In genomic region chr6:54507808-54508207, GRCm38 (mm10) we compare ENCODE assay signal across 11 mouse cellular contexts. TPM values are rescaled to one million over a fixed set of nuclear protein-coding genes. Genes with fewer than 3 reads are reported as not detected.
A peak's percentile ranks its signal among the peaks of the same experiment; 100 is the strongest.
DNase-seq lines count a peak whose midpoint lies in the region; ATAC-seq lines count a peak whose summit lies in the region.
"Had no signal": no experiment of that assay in that cellular context is flagged by ENCODE, and none has a peak within 500 bp of the region (broad histone marks: within the 10 kb centered on the region; RNA-seq: fewer than 3 reads in every experiment).

No protein-coding gene starts in this region.

- H3K36me3 ChIP-seq in kidney, embryonic 16.5 days (ENCODE audit: insufficient read depth, low read length), result no peaks in the 10 kb centered on the region
- peaks cover 68% of the 10 kb centered on the region for H3K36me3 ChIP-seq in forebrain, embryonic 13.5 days (ENCODE audit: poor library complexity, severe bottlenecking)
- 0 out of 2 replicates have a peak, but pooled peaks cover 4% of the 10 kb centered on the region for H3K36me3 ChIP-seq in hindbrain, embryonic 16.5 days (ENCODE audit: control insufficient read depth, insufficient read depth, low read length)
- H3K36me3 ChIP-seq in neural tube, embryonic 13.5 days, result peaks cover 14% of the 10 kb centered on the region; the same call in 1 of the 2 replicates

- WGBS in kidney, embryonic 16.5 days, result 39% methylated on average over 5 of the region's 5 CpGs
- 40% methylated on average over 5 of the region's 5 CpGs for WGBS in forebrain, embryonic 13.5 days
- 58% methylated on average over 5 of the region's 5 CpGs for WGBS in hindbrain, embryonic 16.5 days
- WGBS in neural tube, embryonic 13.5 days, result 66% methylated on average over 5 of the region's 5 CpGs

- no peaks in the 10 kb centered on the region for H3K9me3 ChIP-seq in kidney, embryonic 16.5 days (ENCODE audit: low read length)
- H3K9me3 ChIP-seq in forebrain, embryonic 13.5 days (replicated peaks), result no peaks in the 10 kb centered on the region
- H3K9me3 ChIP-seq in hindbrain, embryonic 16.5 days (ENCODE audit: control insufficient read depth, low read length), result no peaks in the 10 kb centered on the region
- no peaks in the 10 kb centered on the region for H3K9me3 ChIP-seq in neural tube, embryonic 13.5 days

- no peak overlapping the region for H3K4me2 ChIP-seq in kidney, embryonic 16.5 days (replicated peaks; ENCODE audit: low read depth, low read length)
- no peak overlapping the region for H3K4me2 ChIP-seq in forebrain, embryonic 13.5 days
- H3K4me2 ChIP-seq in hindbrain, embryonic 16.5 days (ENCODE audit: low read length), result no peak overlapping the region
- no peak overlapping the region for H3K4me2 ChIP-seq in neural tube, embryonic 13.5 days

- H3K27me3 ChIP-seq in kidney, embryonic 16.5 days (ENCODE audit: insufficient read depth, low read length), result no peaks in the 10 kb centered on the region
- no peaks in the 10 kb centered on the region for H3K27me3 ChIP-seq in forebrain, embryonic 13.5 days
- no peaks in the 10 kb centered on the region for H3K27me3 ChIP-seq in hindbrain, embryonic 16.5 days (replicated peaks; ENCODE audit: control insufficient read depth, insufficient read depth, low read length)
- no peaks in the 10 kb centered on the region for H3K27me3 ChIP-seq in neural tube, embryonic 13.5 days

- H3K27ac ChIP-seq in kidney, embryonic 16.5 days (ENCODE audit: low read length), result 0 out of 2 replicates have a peak overlapping the region, but pooled peaks have one; percentile 25
- H3K27ac ChIP-seq in forebrain, embryonic 13.5 days, result peak overlapping the region; percentile 76
- peak overlapping the region; percentile 66 for H3K27ac ChIP-seq in hindbrain, embryonic 16.5 days (ENCODE audit: low read depth, low read length)
- H3K27ac ChIP-seq in neural tube, embryonic 13.5 days (replicated peaks), result peak overlapping the region; percentile 85
- H3K27ac ChIP-seq: kidney, postnatal 0 days had no signal

- peak; percentile 25; the same call in 1 of the 2 replicates for ATAC-seq in kidney, embryonic 16.5 days (ENCODE audit: low FRiP score, low TSS enrichment)
- ATAC-seq in forebrain, embryonic 13.5 days, result peak; percentile 19
- peak; percentile 12 for ATAC-seq in hindbrain, embryonic 16.5 days
- ATAC-seq in neural tube, embryonic 13.5 days (ENCODE audit: low read depth), result no peak
- ATAC-seq in megakaryocyte, adult 5-6 weeks (ENCODE audit: poor library complexity, severe bottlenecking), result no peak

- peaks cover 13% of the 10 kb centered on the region for H3K4me1 ChIP-seq in kidney, embryonic 16.5 days (ENCODE audit: insufficient read depth, low read length)
- H3K4me1 ChIP-seq in forebrain, embryonic 13.5 days, result peaks cover 24% of the 10 kb centered on the region
- peaks cover 13% of the 10 kb centered on the region for H3K4me1 ChIP-seq in hindbrain, embryonic 16.5 days (ENCODE audit: control insufficient read depth, insufficient read depth, low read depth, low read length)
- peaks cover 22% of the 10 kb centered on the region for H3K4me1 ChIP-seq in neural tube, embryonic 13.5 days (replicated peaks)

- DNase-seq in kidney, postnatal 14 days, result no peak
- DNase-seq in right cerebral cortex, adult 2 months (ENCODE audit: low spot score in 2 of 2), result no peak
- DNase-seq: adrenal gland, postnatal 36 days; lung, postnatal 10 days; right cerebral cortex, postnatal 4 days had no signal

- H3K4me3 ChIP-seq in kidney, embryonic 16.5 days (ENCODE audit: low read length), result no peak overlapping the region
- no peak overlapping the region for H3K4me3 ChIP-seq in forebrain, embryonic 13.5 days
- no peak overlapping the region for H3K4me3 ChIP-seq in hindbrain, embryonic 16.5 days (ENCODE audit: low read length)
- no peak overlapping the region for H3K4me3 ChIP-seq in neural tube, embryonic 13.5 days

- H3K9ac ChIP-seq in kidney, embryonic 16.5 days (replicated peaks; ENCODE audit: low read length), result no peak overlapping the region
- H3K9ac ChIP-seq in forebrain, embryonic 13.5 days, result peak overlapping the region; percentile 43; the same call in 1 of the 2 replicates
- 0 out of 2 replicates have a peak overlapping the region, but pooled peaks have one; percentile 15 for H3K9ac ChIP-seq in hindbrain, embryonic 16.5 days (ENCODE audit: low read depth, low read length)
- no peak overlapping the region for H3K9ac ChIP-seq in neural tube, embryonic 13.5 days

RNA-seq across cellular contexts. Expression of gene Scrn1, which starts 58.5 kb away (rescaled TPM):
- polyA plus RNA-seq in kidney, embryonic 16.5 days (2015; fragmentation: Nextera tagmentation; extraction: Ambion mirVana), result 7.7 and 8.8 TPM in 2 replicates
- polyA plus RNA-seq in forebrain, embryonic 13.5 days (2015; fragmentation: Nextera tagmentation; extraction: Ambion mirVana), result 129 and 131 TPM in 2 replicates
- 109 and 114 TPM in 2 replicates for polyA plus RNA-seq in hindbrain, embryonic 16.5 days (2015; fragmentation: Nextera tagmentation; extraction: Ambion mirVana)
- polyA plus RNA-seq in neural tube, embryonic 13.5 days (2015; fragmentation: Nextera tagmentation; extraction: Ambion mirVana), result 95.5 and 102 TPM in 2 replicates
- not detected in 2 replicates for total RNA-seq in megakaryocyte, adult 5-6 weeks (2015)
- not detected in 2 replicates for total RNA-seq in megakaryocyte, adult 5-6 weeks (2017)

Comparison
In these comparisons a context has a peak if more than half of its experiments do, and no peak if none do; other contexts are left out.
1. ATAC-seq: peak in kidney, embryonic 16.5 days (single experiment), forebrain, embryonic 13.5 days (single experiment) and hindbrain, embryonic 16.5 days (single experiment); none in neural tube, embryonic 13.5 days (single experiment) and megakaryocyte, adult 5-6 weeks (single experiment).
2. H3K27ac ChIP-seq: peak in every context shown above with its lines; median percentile 85 in neural tube, embryonic 13.5 days; 76 in forebrain, embryonic 13.5 days; 66 in hindbrain, embryonic 16.5 days; 25 in kidney, embryonic 16.5 days.
3. H3K9ac ChIP-seq: peak in forebrain, embryonic 13.5 days (single experiment) and hindbrain, embryonic 16.5 days (single experiment); none in kidney, embryonic 16.5 days (single experiment) and neural tube, embryonic 13.5 days (single experiment).